Mouse (Mus musculus) erythroblast, embryonic 14.5 days (primary cell): ENCODE results near the gene Cd302.

Experiments
- GATA1 ChIP-seq: IDR thresholded peaks from 2 replicates; pipeline ENCODE4 v1.6.1; 2012; ENCODE audit warnings: low read length, inconsistent platforms, mixed read lengths
- TAL1 ChIP-seq: IDR thresholded peaks from 3 replicates; pipeline ENCODE4 v1.6.1; 2012; ENCODE audit warnings: low read length, inconsistent platforms, mixed read lengths

- TF ChIP-seq GATA1 = no peak
- no peak for TF ChIP-seq TAL1
These were observed 19.5 kb upstream of the Cd302 start for GRCm38 (mm10) chr2:60303796-60304195.
